Mouse (Mus musculus): ENCODE measurements around the gene Chd1l.

The Chd1l gene

DNA sequence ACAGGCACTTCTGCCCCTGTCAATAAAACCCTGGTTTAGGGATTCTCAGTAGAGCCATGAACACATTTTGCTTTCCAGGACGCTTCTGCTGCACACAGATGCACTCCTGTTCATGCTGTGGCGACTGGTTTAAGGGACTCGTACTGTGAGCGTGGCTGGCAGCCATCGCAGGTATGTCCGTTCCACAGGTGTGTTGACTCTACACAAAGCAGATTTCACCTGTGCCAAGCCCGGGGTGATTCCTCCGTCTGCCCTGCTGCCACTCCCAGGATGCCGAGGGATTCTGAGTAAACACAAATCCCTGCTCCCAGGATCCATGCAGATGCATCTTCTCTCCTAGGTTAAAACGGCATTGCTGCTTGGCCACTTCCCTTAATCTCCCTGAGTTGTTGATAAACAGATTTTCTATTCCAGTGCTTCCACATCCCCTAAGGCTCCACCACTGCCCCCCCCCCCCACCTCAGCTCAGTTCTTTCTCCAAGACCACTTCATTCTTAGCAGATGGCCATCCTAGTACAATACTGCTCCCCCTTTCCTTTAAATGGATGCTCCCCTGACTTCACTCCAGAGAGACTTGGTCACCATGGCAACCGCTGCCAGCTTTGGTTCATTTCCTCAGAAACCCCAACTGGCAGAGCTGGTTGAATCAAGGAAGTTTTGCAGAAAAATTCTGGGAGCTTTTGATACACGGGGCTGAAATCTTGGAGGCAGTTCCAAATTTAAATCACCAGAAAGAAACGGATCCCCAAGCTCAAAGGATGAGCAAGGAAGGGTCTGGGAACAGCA is 87.9 kb downstream of the Chd1l start:
- DNase-seq (ENCODE audit: low spot score) = no peak

DNA sequence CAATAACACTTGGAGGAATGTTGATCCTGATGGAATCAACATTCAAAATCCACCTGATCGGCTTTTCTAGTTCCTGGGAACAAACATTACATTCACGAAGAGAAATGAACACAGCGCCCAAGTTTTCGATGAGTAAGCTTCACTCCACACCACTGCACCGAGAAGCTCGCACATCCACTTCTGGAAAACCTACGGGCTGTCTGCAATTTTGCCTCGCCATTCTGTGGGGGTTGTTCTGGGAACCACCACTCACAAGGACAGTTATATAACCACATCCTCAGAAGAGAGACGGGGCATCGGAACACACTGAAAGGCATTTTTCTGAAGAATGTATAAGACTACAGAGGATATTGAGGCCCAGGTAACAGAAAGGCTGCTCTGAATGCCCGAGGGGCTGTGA is 90.1 kb downstream of the Chd1l start:
- no peak for DNase-seq (ENCODE audit: low spot score)

DNA sequence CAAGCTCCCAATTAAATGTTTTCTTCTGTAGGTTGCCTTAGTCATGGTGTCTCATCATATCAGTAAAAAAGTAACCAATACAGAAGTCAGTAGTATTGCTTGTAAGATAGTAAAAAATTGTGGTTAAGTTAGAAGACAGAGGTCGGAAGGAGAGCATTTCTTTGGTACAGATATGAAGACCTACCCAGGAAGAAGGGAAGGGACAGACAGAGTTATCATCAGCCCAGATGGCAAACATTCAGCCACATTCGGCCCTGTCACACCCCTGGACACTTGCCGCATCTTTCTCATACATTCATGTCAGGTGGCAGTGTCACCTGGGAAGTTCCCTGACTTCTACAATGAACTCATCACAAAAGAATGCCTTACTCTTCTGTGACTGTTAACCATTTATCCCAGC is 97.7 kb downstream of the Chd1l start:
- DNase-seq (ENCODE audit: low spot score) = peak; percentile 23
